Mouse (Mus musculus) mammary gland, adult 2 months (tissue): ENCODE measurements around the gene Hist1h1b. TPM values are rescaled to one million over a fixed set of nuclear protein-coding genes. Genes with fewer than 3 reads are reported as not detected.

Source experiments
- polyA plus RNA-seq: library from polyadenylated mRNA; depleted of rRNA; stranded (reverse); fragments of >200 nt; gene quantifications from 2 replicates; pipeline ENCODE4 v1.2.3, GENCODE M21; 2012; ENCODE audit warnings: low replicate concordance; rRNA removed

Gene Hist1h1b
- 0.23 and 0.54 TPM in 2 replicates for polyA plus RNA-seq

GRCm38 (mm10) chr13:21779767-21780731 lies at the start of gene Hist1h1b:
Hist1h1b (minus strand) TSS chr13:21780625.

GRCm38 (mm10) chr13:21811539-21811938 lies 31.1 kb upstream of the Hist1h1b start, which contains the start of gene Hist1h4m:
Hist1h4m (plus strand) TSS chr13:21811746.

GRCm38 (mm10) chr13:21810073-21810472 lies 29.6 kb upstream of the Hist1h1b start, which contains the start of the genes Hist1h2bq and Hist1h2ao:
Hist1h2bq (minus strand) TSS chr13:21810197.
Hist1h2ao (plus strand) TSS chr13:21810465.

GRCm38 (mm10) chr13:21786899-21787629 lies 6.6 kb upstream of the Hist1h1b start, which contains the start of the genes Hist1h2an and Hist1h2bp:
Hist1h2an (minus strand) TSS chr13:21787218.
Hist1h2bp (plus strand) TSS chr13:21787461.

GRCm38 (mm10) chr13:21783255-21783617 lies 2.8 kb upstream of the Hist1h1b start, which contains the start of gene Hist1h3i:
Hist1h3i (minus strand) TSS chr13:21783370.

GRCm38 (mm10) chr13:21753524-21754285 lies 26.7 kb downstream of the Hist1h1b start, which contains the start of the genes Hist1h2ak and Hist1h2bn:
Hist1h2ak (minus strand) TSS chr13:21753827.
Hist1h2bn (plus strand) TSS chr13:21754123.

GRCm38 (mm10) chr13:21750159-21751017 lies 30.0 kb downstream of the Hist1h1b start, which contains the start of gene Hist1h4k:
Hist1h4k (minus strand) TSS chr13:21750505.

GRCm38 (mm10) chr13:21734906-21735767 lies 45.3 kb downstream of the Hist1h1b start, which contains the start of gene Hist1h4j:
Hist1h4j (plus strand) TSS chr13:21735064.

Other genes with a start within 250 kb of the Hist1h1b start
- 2.2 and 7.0 TPM in 2 replicates for gene Zkscan8, start 249.5 kb downstream of the Hist1h1b start, polyA plus RNA-seq
- gene Olfr1366, start 237.8 kb downstream of the Hist1h1b start, polyA plus RNA-seq, result not detected in 2 replicates
- gene Olfr1535, start 220.7 kb downstream of the Hist1h1b start, polyA plus RNA-seq, result not detected in 2 replicates
- gene Olfr1364, start 198.9 kb downstream of the Hist1h1b start, polyA plus RNA-seq, result not detected in 2 replicates
- gene Olfr1362, start 166.6 kb downstream of the Hist1h1b start, polyA plus RNA-seq, result 0.03 and 0.04 TPM in 2 replicates
- 0.03 TPM in 1 of 2 replicates, not detected in the other for gene Olfr11, start 138.1 kb downstream of the Hist1h1b start, polyA plus RNA-seq
- not detected in 2 replicates for gene Olfr1361, start 117.2 kb downstream of the Hist1h1b start, polyA plus RNA-seq
- gene Olfr1360, start 103.2 kb downstream of the Hist1h1b start, polyA plus RNA-seq, result not detected in 2 replicates
- not detected in 2 replicates for gene Olfr1359, start 82.5 kb downstream of the Hist1h1b start, polyA plus RNA-seq
- 1.7 and 11.3 TPM in 2 replicates for gene Hist1h2bl, start 64.5 kb downstream of the Hist1h1b start, polyA plus RNA-seq
- gene Hist1h2ai, start 64.2 kb downstream of the Hist1h1b start, polyA plus RNA-seq, result 2.7 and 18.5 TPM in 2 replicates
- 6.1 and 31.9 TPM in 2 replicates for gene Hist1h3h, start 63.0 kb downstream of the Hist1h1b start, polyA plus RNA-seq
- 1.3 and 2.3 TPM in 2 replicates for gene Hist1h2bm, start 58.6 kb downstream of the Hist1h1b start, polyA plus RNA-seq
- 1.0 and 2.4 TPM in 2 replicates for gene Hist1h4j, start 45.6 kb downstream of the Hist1h1b start, polyA plus RNA-seq
- 2.8 and 15.5 TPM in 2 replicates for gene Hist1h4k, start 30.1 kb downstream of the Hist1h1b start, polyA plus RNA-seq
- 3.4 and 19.7 TPM in 2 replicates for gene Hist1h2ak, start 26.8 kb downstream of the Hist1h1b start, polyA plus RNA-seq
- 2.6 and 14.3 TPM in 2 replicates for gene Hist1h2bn, start 26.5 kb downstream of the Hist1h1b start, polyA plus RNA-seq
- gene Hist1h3i, start 2.7 kb upstream of the Hist1h1b start, polyA plus RNA-seq, result 9.6 and 20.0 TPM in 2 replicates
- 1.3 and 17.7 TPM in 2 replicates for gene Hist1h2an, start 6.6 kb upstream of the Hist1h1b start, polyA plus RNA-seq
- 1.1 and 1.5 TPM in 2 replicates for gene Hist1h2bp, start 6.8 kb upstream of the Hist1h1b start, polyA plus RNA-seq
- gene Hist1h2bq, start 29.6 kb upstream of the Hist1h1b start, polyA plus RNA-seq, result 22.4 and 30.9 TPM in 2 replicates
- not detected in 2 replicates for gene Hist1h2ao, start 29.8 kb upstream of the Hist1h1b start, polyA plus RNA-seq
- gene Hist1h4m, start 31.1 kb upstream of the Hist1h1b start, polyA plus RNA-seq, result not detected in 2 replicates
- gene Hist1h4n, start 51.6 kb upstream of the Hist1h1b start, polyA plus RNA-seq, result 4.9 and 22.8 TPM in 2 replicates
- gene Hist1h2ap, start 52.9 kb upstream of the Hist1h1b start, polyA plus RNA-seq, result 38.2 and 359 TPM in 2 replicates
- gene Hist1h2br, start 53.1 kb upstream of the Hist1h1b start, polyA plus RNA-seq, result 19.9 and 27.5 TPM in 2 replicates
- 0.29 and 0.80 TPM in 2 replicates for gene Zfp184, start 164.5 kb upstream of the Hist1h1b start, polyA plus RNA-seq
- not detected in 2 replicates for gene Pom121l2, start 200.6 kb upstream of the Hist1h1b start, polyA plus RNA-seq
- 1.7 and 2.8 TPM in 2 replicates for gene Prss16, start 229.1 kb upstream of the Hist1h1b start, polyA plus RNA-seq